Mouse (Mus musculus) urinary bladder, postnatal 36 days (tissue): Measurements from ENCODE around the gene Defb13.
"Not testable (repeated sequence)": the region's sequence is repeated elsewhere in the genome, so short reads cannot be mapped to it uniquely, and the experiment has no call there.

Experiments
- DNase-seq, 2 experiments: peaks; one replicate each; pipeline ENCODE4 v3.0.0; 2022; ENCODE audit warnings: low spot score in 2 of 2, mixed read lengths in 1 of 2

Defb13 gene

GRCm38 (mm10) chr8:21946462-21946861 lies at the start of gene Defb13:
TSS of gene Defb13 (plus strand) at chr8:21946762.
- no peak for DNase-seq

DNA sequence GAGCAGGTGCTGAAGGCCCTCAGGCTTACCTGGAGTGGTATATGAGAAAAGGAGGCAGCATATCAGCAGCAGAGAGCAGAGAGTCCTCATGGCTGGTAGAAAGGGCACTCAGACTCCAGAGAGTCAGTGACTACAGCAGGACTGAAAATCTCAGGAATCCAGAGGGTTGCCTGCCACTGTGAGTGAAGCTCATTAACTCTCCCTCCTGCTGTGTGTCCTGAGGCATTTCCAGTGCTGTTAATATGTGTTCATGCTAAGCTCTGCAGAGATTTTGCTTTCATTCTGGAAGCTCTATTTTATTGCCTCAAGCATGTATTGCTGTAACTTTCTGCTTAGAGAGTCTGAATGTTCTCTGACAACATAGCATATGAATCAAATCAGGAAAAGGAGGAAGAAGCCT lies 40.3 kb upstream of the Defb13 start, which contains the start of gene Defb11:
Defb11 (minus strand) TSS at position 123 of the 400 bp plus-strand sequence.
- DNase-seq: not testable (repeated sequence)

DNA sequence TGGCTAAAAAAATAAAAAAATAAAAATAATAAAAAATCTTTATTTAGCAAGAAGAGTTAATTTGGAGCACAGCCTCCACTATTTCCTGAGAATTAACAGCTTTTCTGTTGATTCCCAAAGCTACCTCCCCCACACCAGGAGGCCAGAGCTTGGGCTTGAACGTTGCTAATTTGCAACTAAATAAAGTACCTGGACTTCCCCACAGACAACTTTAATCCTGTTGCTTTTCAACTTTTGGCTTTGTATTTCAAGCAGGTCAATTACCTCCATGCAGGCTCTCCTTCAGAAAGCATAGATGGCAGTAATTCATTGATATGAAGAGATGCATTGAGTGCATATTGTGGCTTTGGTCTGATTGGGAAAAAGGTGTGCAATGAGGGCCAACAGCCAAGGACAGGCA lies 34.6 kb upstream of the Defb13 start:
- no peak for DNase-seq

DNA sequence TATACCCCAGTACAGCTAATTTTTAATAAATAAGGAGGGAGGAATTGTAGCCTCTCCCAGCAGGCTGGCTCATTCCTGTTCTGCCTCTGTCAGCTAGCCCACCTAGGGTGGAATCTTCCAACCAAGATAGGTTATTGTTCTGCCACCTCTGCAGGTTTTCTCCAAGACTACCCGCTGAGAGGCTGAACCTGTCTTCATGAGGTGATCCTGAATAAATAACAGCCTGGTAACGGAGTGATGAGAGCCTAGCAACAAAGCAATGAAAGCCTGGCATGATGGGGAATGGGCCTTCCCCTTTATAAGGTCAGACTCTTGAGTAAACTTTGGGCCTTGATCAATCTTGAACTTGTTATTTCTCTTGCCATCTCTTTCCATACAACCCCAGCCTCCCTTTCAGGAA lies 34.0 kb upstream of the Defb13 start:
- no peak for DNase-seq

DNA sequence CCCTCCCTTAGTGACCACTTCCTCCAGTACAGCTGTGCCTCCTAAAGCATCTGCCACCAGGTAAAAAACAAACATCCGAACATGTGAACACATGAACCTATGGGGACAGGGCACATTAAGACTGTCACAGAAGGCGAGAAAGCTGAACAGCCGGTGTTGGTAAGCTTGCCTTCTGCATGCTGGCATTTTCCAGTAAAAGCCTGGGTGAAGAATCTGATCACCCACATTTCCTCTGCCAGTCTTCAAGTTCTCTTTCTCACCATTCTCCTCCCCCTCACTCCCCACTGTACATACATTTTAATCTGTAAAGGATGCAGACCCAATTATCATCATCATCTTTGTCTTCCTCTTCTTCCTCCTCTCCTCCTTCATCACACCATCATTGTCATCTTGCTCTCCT lies 30.9 kb upstream of the Defb13 start:
- no peak for DNase-seq

DNA sequence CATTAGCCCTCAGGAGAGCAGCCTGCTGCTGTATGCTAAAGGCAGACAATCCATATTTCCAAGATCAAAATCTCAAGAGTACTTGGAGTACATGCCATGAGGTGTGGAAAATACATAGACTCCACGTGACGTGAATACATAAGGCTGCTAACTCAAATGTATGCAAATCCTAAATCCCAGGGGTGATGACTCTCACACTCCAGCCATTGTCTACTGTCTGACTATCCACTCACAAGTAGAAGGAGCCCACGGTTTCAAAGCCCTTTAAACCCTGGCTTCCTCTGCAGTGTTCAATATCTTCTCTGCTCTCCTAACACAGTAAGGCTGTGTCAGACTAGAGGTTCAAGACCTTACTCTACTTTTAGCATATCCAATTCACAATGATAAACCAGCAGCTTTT lies 15.8 kb upstream of the Defb13 start:
- not testable (repeated sequence) for DNase-seq

- DNase-seq: no peak
Measured at GRCm38 (mm10) chr8:21932610-21933009, 14.0 kb upstream of the Defb13 start, which contains the start of gene Defb15. TSS of gene Defb15 (minus strand) at chr8:21932710.

DNA sequence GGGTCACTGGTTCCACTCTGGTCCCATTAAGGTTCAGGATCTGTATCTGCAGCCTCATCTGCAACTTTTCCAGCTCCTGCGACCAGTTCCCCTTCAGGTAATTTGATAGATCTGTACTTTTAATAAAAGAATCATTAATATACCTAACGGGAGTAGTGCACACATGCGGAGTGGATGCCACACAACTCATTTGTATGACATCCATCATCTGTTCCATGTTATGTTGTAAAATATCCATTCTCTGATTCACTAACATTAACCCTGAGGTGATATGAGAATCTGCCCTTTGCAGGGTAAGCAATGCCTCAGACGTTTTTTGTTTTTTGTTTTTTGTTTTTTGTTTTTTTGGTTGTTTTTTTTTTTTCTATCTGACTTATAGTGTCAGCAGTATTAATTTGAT lies 8.5 kb upstream of the Defb13 start, which contains the start of gene Defb35:
Defb35 (plus strand) TSS at position 301 of the 400 bp plus-strand sequence.
- not testable (repeated sequence) for DNase-seq

DNA sequence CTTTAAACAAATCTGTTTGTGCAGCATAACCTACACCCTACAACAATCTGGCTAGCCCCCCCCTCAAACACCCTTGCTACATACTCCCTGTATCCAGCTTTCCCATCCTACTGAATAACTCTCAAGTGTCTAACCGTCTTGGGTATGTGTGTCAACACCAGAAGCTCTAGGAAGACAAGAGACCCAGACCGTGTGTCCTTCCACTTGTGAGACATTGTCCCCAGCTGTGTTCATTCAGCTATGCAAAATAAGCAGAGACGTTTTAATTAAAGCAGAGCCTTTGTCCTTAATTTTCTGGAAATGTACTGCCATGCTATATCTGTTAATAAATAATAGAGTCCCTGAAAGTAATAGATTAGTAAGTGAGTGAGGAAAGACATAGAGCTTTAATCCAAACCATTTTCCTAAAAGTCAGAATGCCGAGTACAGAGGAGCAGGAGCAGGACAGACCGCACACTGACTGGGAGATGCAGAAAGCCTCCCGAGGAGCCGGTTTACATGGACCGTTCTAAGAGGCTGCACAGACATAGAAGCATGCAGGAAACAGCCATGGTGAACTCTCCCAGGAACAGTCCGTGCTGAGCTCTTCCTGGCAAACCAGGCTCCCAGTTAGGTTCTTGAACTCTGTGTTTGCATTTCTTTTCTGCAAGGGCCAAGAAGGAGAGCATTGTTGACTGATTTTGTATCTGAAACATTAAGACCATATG lies 902 bp downstream of the Defb13 start:
- no peak for DNase-seq

GRCm38 (mm10) chr8:21955321-21955720 lies 8.8 kb downstream of the Defb13 start:
- peak; percentile 15 to 43 for DNase-seq

- no peak for DNase-seq
Measured at GRCm38 (mm10) chr8:21956336-21956735, 9.8 kb downstream of the Defb13 start.

DNA sequence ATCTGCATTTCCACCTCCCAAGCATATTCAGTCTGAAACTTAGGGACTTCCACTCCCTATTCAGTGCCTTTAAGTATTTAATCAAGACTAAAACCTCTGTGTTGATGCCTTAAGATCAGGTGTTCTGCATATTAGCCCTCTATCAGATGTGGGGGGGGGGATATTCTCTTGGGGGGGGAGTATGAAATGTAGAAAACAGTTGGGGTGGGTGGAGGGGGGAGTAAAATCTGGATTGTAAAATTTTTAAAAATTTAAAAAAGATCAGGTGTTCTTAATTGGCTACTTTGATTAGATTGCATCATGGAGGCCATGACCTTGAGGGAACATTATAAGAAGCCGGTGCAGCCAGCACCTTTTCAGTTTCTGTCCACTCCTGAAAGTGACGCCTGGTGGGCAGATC lies 11.9 kb downstream of the Defb13 start, which contains the start of gene Fam90a1a:
Fam90a1a (plus strand) TSS at position 301 of the 400 bp plus-strand sequence.
- no peak for DNase-seq

DNA sequence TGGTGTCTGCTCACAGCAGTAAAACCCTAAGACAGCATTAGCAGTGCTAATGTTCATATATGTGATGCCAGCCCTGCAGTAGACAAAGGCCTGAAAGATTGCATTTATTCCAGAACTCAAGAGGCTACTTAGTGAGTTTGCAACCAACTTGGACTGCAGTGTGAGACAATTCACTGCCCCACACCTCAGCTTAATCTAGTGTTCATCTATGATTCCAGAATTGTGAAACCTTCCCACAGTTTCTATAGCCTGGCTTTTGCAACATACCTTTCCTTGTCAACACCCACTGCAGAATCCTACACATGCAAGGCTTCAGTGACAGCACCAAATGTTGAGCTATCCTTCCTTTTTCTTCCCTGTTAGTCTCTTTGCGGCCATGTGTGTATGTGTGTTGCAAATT lies 20.1 kb downstream of the Defb13 start:
- no peak for DNase-seq

DNA sequence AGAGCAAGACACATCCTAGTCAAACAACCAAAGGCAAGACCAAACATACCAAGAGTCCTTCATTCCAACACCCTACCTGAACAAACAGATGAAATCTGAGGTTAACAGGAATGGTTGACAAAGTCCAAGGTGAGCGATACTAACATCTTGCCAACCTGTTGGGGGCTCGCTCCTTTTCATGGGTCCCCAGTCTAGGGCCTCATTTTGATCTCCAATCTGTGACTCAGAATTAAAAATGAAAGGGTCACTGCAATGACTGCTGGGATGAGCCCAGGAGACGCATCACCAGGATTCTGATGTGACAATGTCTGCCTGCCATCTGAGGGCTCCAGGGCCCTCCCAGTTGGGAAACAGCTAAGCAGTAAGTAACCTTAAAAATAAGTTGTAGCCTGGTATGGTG lies 22.9 kb downstream of the Defb13 start, which contains the start of gene Ccdc70:
Ccdc70 (plus strand) TSS at position 301 of the 400 bp plus-strand sequence.
- no peak for DNase-seq

DNA sequence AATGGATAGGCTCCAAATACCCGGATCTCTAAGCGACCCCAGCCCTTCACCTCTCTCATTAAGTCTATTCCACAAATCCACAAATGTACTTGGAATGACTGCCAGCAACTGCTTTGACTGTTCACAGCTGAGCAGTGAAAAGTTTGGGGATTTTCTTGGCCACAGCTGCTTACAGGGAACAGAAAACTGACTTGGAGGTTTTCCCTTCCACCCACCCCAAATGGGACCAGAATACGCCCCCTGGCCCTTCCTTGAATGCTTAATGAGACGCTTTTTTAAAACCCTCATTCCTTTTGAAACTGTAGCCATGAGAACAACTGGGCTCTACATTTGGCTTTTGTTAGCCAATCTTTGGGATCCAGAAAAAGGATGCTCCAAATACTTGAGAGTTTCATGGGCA lies 31.6 kb downstream of the Defb13 start:
- DNase-seq: no peak

DNA sequence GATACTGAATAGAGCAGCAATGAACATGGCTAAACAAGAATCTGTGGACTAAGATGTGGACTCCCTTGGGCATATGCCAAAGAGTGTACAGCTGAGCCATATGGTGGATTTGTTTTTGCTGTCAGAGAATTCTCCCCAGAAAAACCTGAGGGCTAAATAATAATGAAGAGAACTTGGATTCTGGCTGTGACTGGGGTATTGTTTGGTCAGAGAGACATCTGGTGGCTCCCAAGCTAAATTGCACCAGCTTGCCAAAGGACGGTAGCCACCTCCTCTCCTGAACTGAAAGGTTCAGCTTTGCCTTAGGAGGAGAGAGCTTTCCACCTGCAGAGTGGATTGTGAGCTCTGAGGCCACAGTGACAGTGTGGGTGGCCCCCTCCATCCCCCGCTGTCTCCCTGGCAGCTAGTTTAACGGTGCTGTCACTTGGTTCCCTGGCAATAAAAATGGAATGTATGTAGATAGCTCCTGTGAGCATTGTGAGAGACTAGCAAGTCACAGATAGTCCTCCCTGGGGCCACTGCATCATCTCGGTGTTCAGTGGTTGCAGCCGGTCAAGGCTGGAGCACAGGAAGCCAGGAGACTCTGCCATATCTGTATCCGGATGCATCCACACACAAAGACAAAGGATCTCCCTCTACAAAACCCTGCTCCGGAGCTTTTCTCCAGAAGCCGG lies 35.2 kb downstream of the Defb13 start:
- DNase-seq: no peak

- DNase-seq: peak; percentile 35 to 44
Measured at GRCm38 (mm10) chr8:21992184-21992583, 45.6 kb downstream of the Defb13 start.

- no peak for DNase-seq
Measured at GRCm38 (mm10) chr8:21995181-21995580, 48.6 kb downstream of the Defb13 start.
